Mouse (Mus musculus) heart, embryonic 11.5 days (tissue): ENCODE measurements around the gene Skap2. TPM values are rescaled to one million over a fixed set of nuclear protein-coding genes. Genes with fewer than 3 reads are reported as not detected.
A peak's percentile ranks its signal among the peaks of the same experiment; 100 is the strongest.

Source experiments
- ATAC-seq: fragments of 200-750 bp; cut with Nextera tagmentation; replicated peaks from 2 replicates; pipeline ENCODE4 v1.8.0; 2017; ENCODE audit warnings: moderate library complexity; ENCODE audit not compliant: insufficient number of reproducible peaks, low FRiP score, low TSS enrichment
- H3K27ac ChIP-seq: fragments of 300-500 bp; sonication (generic); 2 replicates; pipeline ENCODE4 v1.5.1; 2014; ENCODE audit warnings: mild to moderate bottlenecking, low read depth, low read length
- H3K27me3 ChIP-seq: fragments of 300-500 bp; sonication (generic); 2 replicates; pipeline ENCODE4 v1.6.1; 2014; ENCODE audit warnings: mild to moderate bottlenecking, low read length, mixed read lengths; ENCODE audit not compliant: control insufficient read depth, insufficient read depth
- H3K36me3 ChIP-seq: fragments of 300-500 bp; sonication (generic); 2 replicates; pipeline ENCODE4 v1.6.1; 2014; ENCODE audit warnings: mild to moderate bottlenecking, low read length, moderate library complexity, mixed read lengths; ENCODE audit not compliant: control insufficient read depth, insufficient read depth
- H3K4me1 ChIP-seq: fragments of 300-500 bp; sonication (generic); 2 replicates; pipeline ENCODE4 v1.6.1; 2014; ENCODE audit warnings: low read length; ENCODE audit not compliant: control insufficient read depth, insufficient read depth
- H3K4me2 ChIP-seq: fragments of 300-500 bp; sonication (generic); 2 replicates; pipeline ENCODE4 v1.6.1; 2014; ENCODE audit warnings: mild to moderate bottlenecking, moderate library complexity
- H3K4me3 ChIP-seq: fragments of 300-500 bp; sonication (generic); 2 replicates; pipeline ENCODE4 v1.5.1; 2014; ENCODE audit warnings: low read depth, low read length
- H3K9ac ChIP-seq: fragments of 300-500 bp; sonication (generic); 2 replicates; pipeline ENCODE4 v1.6.1; 2014; ENCODE audit warnings: mild to moderate bottlenecking, low read depth, low read length, moderate library complexity
- H3K9me3 ChIP-seq: fragments of 300-500 bp; sonication (generic); replicated peaks from 2 replicates; pipeline ENCODE4 v1.6.1; 2016; ENCODE audit warnings: low read length; ENCODE audit not compliant: control insufficient read depth
- WGBS: fragments of 180-500 bp; shearing (Covaris S2); extraction: QIAGEN DNeasy Blood & Tissue Kit; methylation state at CpG from one replicate; pipeline ENCODE4 v1.1.7; 2014; ENCODE audit not compliant: insufficient replicate concordance; 5-methylcytosine and 5-hydroxymethylcytosine counted together
- polyA plus RNA-seq: library from polyadenylated mRNA; unstranded; fragments of >200 nt; fragmentation: Nextera tagmentation; extraction: Ambion mirVana; gene quantifications from 2 replicates; pipeline ENCODE4 v1.2.1, GENCODE M21; 2014

Gene Skap2
- polyA plus RNA-seq, 1 experiment from 2014 or later = 16.1 TPM

- no peak overlapping the region for H3K27ac ChIP-seq
- no peak overlapping the region for H3K9ac ChIP-seq
- no peak overlapping the region for H3K4me3 ChIP-seq
- no peaks in the 10 kb centered on the region for H3K9me3 ChIP-seq
- 73% methylated on average over 3 of the region's 3 CpGs for WGBS
- 0 out of 2 replicates have a peak, but pooled peaks cover 2% of the 10 kb centered on the region for H3K4me1 ChIP-seq
- H3K27me3 ChIP-seq = no peaks in the 10 kb centered on the region
- no peak overlapping the region for H3K4me2 ChIP-seq
- no peaks in the 10 kb centered on the region for H3K36me3 ChIP-seq
- no peak for ATAC-seq
Observed at GRCm38 (mm10) chr6:51838177-51838576, 174.2 kb downstream of the Skap2 start.

DNA sequence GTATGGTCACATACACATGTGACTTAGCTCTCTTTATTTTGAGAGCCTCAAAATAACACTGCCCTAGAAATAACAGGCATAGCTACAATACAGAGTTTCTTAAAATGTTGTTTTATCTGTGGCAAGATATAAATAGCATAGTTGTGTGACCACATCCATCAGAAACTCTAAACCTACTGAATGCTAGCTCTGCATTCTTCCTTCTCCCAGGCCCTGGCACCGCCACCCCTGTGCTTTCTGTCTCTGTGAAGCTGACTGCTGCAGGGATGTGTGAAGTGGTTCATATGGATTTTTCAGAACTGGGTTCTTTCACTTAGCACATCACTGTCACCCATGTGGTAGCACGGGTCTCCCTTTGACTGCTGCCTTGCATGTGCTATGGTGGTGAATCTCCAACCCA lies 179.0 kb downstream of the Skap2 start:
- H3K4me3 ChIP-seq = no peak overlapping the region
- no peaks in the 10 kb centered on the region for H3K9me3 ChIP-seq
- H3K27ac ChIP-seq = 0 out of 2 replicates have a peak overlapping the region, but pooled peaks have one; percentile 41
- no peak overlapping the region for H3K4me2 ChIP-seq
- H3K36me3 ChIP-seq = no peaks in the 10 kb centered on the region
- 0 out of 2 replicates have a peak, but pooled peaks cover 2% of the 10 kb centered on the region for H3K4me1 ChIP-seq
- H3K27me3 ChIP-seq = no peaks in the 10 kb centered on the region
- ATAC-seq = no peak
- no peak overlapping the region for H3K9ac ChIP-seq
- WGBS = 55% methylated on average over 2 of the region's 2 CpGs

DNA sequence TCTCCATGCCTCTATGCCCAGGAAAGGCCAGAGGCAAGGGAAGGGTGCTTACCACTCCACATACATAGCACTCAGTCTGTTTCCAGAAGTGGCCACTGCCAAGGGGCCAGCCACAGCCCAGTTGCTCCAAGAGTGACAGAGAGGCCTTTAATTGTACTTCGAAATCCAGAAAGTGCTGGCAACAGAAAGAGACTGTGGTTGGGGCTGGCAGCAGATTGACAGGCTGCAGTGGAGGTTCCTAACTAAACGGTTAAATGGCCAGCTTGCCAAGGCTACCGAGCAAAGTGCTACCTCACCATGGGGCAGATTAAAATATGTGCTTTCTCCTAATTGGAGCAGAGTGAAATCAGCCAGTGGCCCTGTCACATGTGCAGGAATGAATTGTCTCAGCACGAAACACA lies 186.7 kb downstream of the Skap2 start:
- Histone ChIP-seq H3K36me3 (no peaks in the 10 kb centered on the region), H3K9me3 (no peaks in the 10 kb centered on the region), H3K27me3 (no peaks in the 10 kb centered on the region), H3K4me1 (no peaks in the 10 kb centered on the region), H3K27ac (no peak overlapping the region), H3K4me3 (no peak overlapping the region), H3K4me2 (no peak overlapping the region), H3K9ac (no peak overlapping the region)
- 77% methylated on average over 4 of the region's 4 CpGs for WGBS
- ATAC-seq = no peak

DNA sequence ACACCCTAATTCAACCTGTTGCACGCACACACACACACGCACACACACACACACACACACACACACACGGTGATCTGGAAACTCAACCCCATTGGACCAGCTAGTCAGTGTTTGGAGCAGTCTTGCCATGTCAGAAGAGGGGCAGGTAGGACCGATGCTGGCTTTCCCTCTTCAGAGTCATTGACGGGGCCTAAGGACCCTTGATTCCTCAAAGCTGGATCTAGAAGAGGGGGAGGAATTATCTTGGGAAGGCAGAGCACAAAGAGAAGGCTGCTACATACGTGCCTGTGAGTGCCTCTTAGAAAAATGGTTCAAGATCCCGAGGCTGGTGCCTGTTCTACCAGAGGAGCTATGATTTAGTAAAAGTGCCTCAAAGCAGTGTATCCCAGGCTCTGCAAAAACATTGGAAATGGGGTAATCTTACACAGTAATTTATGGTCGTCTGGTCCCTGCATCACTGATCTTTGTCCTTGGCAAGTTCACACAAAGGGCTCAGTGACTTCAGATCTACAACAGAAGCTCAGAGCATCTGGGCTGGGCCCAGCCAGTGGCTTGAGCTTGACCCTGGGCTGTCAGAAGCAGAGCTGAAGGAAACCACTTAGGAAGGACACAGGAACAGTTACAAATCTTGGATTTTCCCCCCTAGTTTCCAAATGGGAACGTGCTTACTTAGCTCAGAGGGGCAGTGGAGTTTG lies 188.1 kb downstream of the Skap2 start:
- Histone ChIP-seq H3K4me2 (no peak overlapping the region), H3K27me3 (no peaks in the 10 kb centered on the region), H3K27ac (no peak overlapping the region), H3K9me3 (no peaks in the 10 kb centered on the region), H3K9ac (no peak overlapping the region), H3K4me3 (no peak overlapping the region), H3K36me3 (no peaks in the 10 kb centered on the region), H3K4me1 (no peaks in the 10 kb centered on the region)
- no peak for ATAC-seq
- WGBS = 78% methylated on average over 9 of the region's 9 CpGs

DNA sequence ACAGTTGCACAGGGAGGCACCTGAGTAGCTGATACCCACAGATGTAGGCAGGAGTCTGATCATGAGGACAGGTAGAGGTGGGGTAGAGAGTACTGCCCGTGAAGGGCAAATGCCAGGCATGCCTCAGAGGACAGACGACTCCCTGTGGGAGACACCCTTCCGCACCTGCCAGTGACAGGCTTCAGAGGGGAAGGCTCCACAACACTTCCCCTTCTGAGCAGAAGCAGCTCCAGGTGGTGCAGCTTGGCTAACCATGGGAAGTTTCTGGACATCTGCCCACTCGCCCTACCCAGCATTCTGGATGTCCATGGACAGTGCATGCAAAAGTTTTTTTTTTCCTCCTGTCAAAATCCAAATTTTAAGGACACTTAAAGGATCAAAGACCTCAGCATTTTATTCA lies 190.3 kb downstream of the Skap2 start:
- no peak for ATAC-seq
- Histone ChIP-seq H3K27ac (no peak overlapping the region), H3K9ac (no peak overlapping the region), H3K4me1 (no peaks in the 10 kb centered on the region), H3K4me3 (no peak overlapping the region), H3K4me2 (no peak overlapping the region), H3K27me3 (no peaks in the 10 kb centered on the region), H3K9me3 (peaks cover 2% of the 10 kb centered on the region; the same call in 1 of the 2 replicates), H3K36me3 (no peaks in the 10 kb centered on the region)
- 64% methylated on average over 4 of the region's 4 CpGs for WGBS

GRCm38 (mm10) chr6:51820853-51821252 lies 191.5 kb downstream of the Skap2 start:
- Histone ChIP-seq H3K9me3 (peaks cover 2% of the 10 kb centered on the region; the same call in 1 of the 2 replicates), H3K4me3 (no peak overlapping the region), H3K36me3 (no peaks in the 10 kb centered on the region), H3K4me2 (no peak overlapping the region), H3K27me3 (no peaks in the 10 kb centered on the region), H3K9ac (no peak overlapping the region), H3K27ac (no peak overlapping the region), H3K4me1 (no peaks in the 10 kb centered on the region)
- no peak for ATAC-seq
- 78% methylated on average over 5 of the region's 5 CpGs for WGBS

DNA sequence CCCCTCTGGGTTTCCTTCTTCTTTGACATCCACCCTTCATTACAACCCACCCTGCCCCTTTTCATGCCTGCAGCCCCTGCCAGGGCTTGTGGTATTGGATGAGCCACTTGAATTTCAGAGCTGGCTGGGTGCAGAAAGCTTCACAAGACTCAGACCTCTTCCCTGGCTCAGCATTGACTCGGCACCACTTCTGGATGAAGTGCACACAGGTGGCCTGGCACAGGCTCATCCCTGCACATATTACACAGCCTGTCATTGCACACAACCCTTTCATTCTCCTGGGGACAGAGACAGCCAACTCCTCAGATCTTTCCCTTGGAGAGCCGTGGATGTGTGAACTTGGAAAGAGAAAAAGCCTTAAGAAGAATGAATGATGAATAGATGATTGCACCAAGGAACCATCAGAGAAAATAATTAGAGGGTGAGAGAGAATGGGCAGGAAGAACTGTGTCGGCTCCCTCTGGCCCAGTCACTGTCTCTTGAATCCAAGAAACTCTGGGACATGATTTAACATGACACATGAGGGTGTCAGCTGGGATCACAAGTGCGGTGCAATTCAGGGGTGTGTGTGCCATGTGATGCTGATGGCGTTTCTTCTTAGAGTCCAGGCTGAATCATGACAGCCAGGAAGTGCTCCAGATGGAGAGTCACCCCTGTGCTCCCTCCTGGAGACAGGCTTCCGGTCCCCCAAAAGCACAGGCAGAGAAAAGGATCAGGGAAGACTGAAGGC lies 195.3 kb downstream of the Skap2 start:
- H3K4me3 ChIP-seq = no peak overlapping the region
- WGBS = 77% methylated on average over 6 of the region's 6 CpGs

DNA sequence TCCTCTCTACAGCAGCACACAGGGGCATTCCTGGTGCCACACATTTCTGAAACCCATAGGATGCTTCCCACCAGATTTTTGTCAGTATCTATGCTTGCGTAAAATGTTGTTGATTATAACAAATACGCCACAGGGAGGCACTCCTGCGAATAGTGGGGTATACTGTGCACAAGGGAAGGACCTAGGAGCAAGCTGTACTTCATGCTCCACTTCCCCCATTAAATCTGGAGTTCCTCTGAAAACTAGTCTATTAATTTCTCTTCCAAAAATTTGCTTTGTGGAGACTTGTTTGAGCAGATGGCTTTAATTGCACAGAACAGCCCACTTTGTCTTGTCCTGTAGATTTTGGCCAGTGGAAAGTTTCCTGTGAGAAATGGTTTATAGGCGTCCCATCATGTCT lies 201.4 kb downstream of the Skap2 start:
- H3K9ac ChIP-seq = no peak overlapping the region
- no peaks in the 10 kb centered on the region for H3K27me3 ChIP-seq
- H3K4me3 ChIP-seq = no peak overlapping the region
- no peaks in the 10 kb centered on the region for H3K36me3 ChIP-seq
- H3K27ac ChIP-seq = no peak overlapping the region
- no peaks in the 10 kb centered on the region for H3K4me1 ChIP-seq
- 86% methylated on average over 4 of the region's 4 CpGs for WGBS
- ATAC-seq = no peak
- H3K9me3 ChIP-seq = no peaks in the 10 kb centered on the region
- H3K4me2 ChIP-seq = no peak overlapping the region

More for the DNA sequence above, 195.3 kb downstream of the Skap2 start:
- H3K36me3 ChIP-seq = no peaks in the 10 kb centered on the region
- H3K9me3 ChIP-seq = peaks cover 2% of the 10 kb centered on the region; the same call in 1 of the 2 replicates
- ATAC-seq = no peak
- H3K9ac ChIP-seq = no peak overlapping the region
- H3K4me2 ChIP-seq = no peak overlapping the region
- no peaks in the 10 kb centered on the region for H3K27me3 ChIP-seq
- H3K4me1 ChIP-seq = no peaks in the 10 kb centered on the region
- H3K27ac ChIP-seq = no peak overlapping the region
